Mouse (Mus musculus) megakaryocyte progenitor cell, adult 5-6 weeks (primary cell): Measurements from ENCODE around the gene 5330417C22Rik. TPM values are rescaled to one million over a fixed set of nuclear protein-coding genes. Genes with fewer than 3 reads are reported as not detected.
A peak's percentile ranks its signal among the peaks of the same experiment; 100 is the strongest.
"Not testable (repeated sequence)": the region's sequence is repeated elsewhere in the genome, so short reads cannot be mapped to it uniquely, and the experiment has no call there.

Experiments
- ATAC-seq: replicated peaks from 2 replicates; pipeline ENCODE4 v1.8.0; 2016; ENCODE audit warnings: mild to moderate bottlenecking, moderate TSS enrichment, inconsistent platforms; ENCODE audit not compliant: poor library complexity
- total RNA-seq, 2 experiments: library from RNA; stranded (forward) in 1 of 2; stranded (reverse) in 1 of 2; fragments of 157-497, 149-512 nt in 1 of 2; fragments of 200-1000 nt in 1 of 2; gene quantifications; 2 replicates each; pipeline versions ENCODE4 v1.2.3 to v1.2.4; 2015 to 2017

The 5330417C22Rik gene
- total RNA-seq, 2 experiments from 2014 or later: 0.25 to 0.27 TPM

- ATAC-seq: no peak
Measured at GRCm38 (mm10) chr3:108533114-108533885, 3.0 kb downstream of the 5330417C22Rik start.

- 0 out of 2 replicates have a peak, but pooled peaks have one; percentile 31 for ATAC-seq
Measured at GRCm38 (mm10) chr3:108528489-108528888, 7.8 kb downstream of the 5330417C22Rik start.

GRCm38 (mm10) chr3:108523415-108523814 lies 12.9 kb downstream of the 5330417C22Rik start:
- ATAC-seq: no peak

GRCm38 (mm10) chr3:108518276-108518675 lies 18.1 kb downstream of the 5330417C22Rik start:
- ATAC-seq: no peak

GRCm38 (mm10) chr3:108513465-108513864 lies 22.9 kb downstream of the 5330417C22Rik start:
- no peak for ATAC-seq

GRCm38 (mm10) chr3:108510716-108511483 lies 25.4 kb downstream of the 5330417C22Rik start:
- no peak for ATAC-seq

- no peak for ATAC-seq
Measured at GRCm38 (mm10) chr3:108510156-108510555, 26.2 kb downstream of the 5330417C22Rik start.

GRCm38 (mm10) chr3:108508745-108509474 lies 27.4 kb downstream of the 5330417C22Rik start:
- peak; percentile 100 for ATAC-seq

GRCm38 (mm10) chr3:108503908-108504307 lies 32.4 kb downstream of the 5330417C22Rik start:
- ATAC-seq: no peak

GRCm38 (mm10) chr3:108501411-108501810 lies 34.9 kb downstream of the 5330417C22Rik start:
- ATAC-seq: not testable (repeated sequence)

- ATAC-seq: no peak
Measured at GRCm38 (mm10) chr3:108499826-108500225, 36.5 kb downstream of the 5330417C22Rik start.

GRCm38 (mm10) chr3:108497602-108498001 lies 38.7 kb downstream of the 5330417C22Rik start:
- ATAC-seq: no peak

GRCm38 (mm10) chr3:108495486-108495885 lies 40.9 kb downstream of the 5330417C22Rik start:
- no peak for ATAC-seq

- no peak for ATAC-seq
Measured at GRCm38 (mm10) chr3:108494861-108495474, 41.4 kb downstream of the 5330417C22Rik start.

- ATAC-seq: no peak
Measured at GRCm38 (mm10) chr3:108489968-108490367, 46.4 kb downstream of the 5330417C22Rik start.

- no peak for ATAC-seq
Measured at GRCm38 (mm10) chr3:108484749-108485148, 51.6 kb downstream of the 5330417C22Rik start.

- ATAC-seq: no peak
Measured at GRCm38 (mm10) chr3:108478800-108479199, 57.5 kb downstream of the 5330417C22Rik start.

GRCm38 (mm10) chr3:108476761-108477619 lies 59.3 kb downstream of the 5330417C22Rik start:
- ATAC-seq: no peak

GRCm38 (mm10) chr3:108475496-108475895 lies 60.8 kb downstream of the 5330417C22Rik start:
- ATAC-seq: no peak

- ATAC-seq: no peak
Measured at GRCm38 (mm10) chr3:108474969-108475368, 61.4 kb downstream of the 5330417C22Rik start.
